Mouse (Mus musculus) limb, embryonic 15.5 days (tissue): Measurements from ENCODE around the gene Tk1. TPM values are rescaled to one million over a fixed set of nuclear protein-coding genes. Genes with fewer than 3 reads are reported as not detected.

Source experiments
- ATAC-seq: fragments of 200-750 bp; cut with Nextera tagmentation; 2 replicates; pipeline ENCODE4 v1.8.0; 2017; ENCODE audit warnings: low read depth, moderate TSS enrichment; ENCODE audit not compliant: insufficient number of reproducible peaks, low FRiP score, low TSS enrichment
- H3K27ac ChIP-seq: fragments of 300-500 bp; sonication (generic); 2 replicates; pipeline ENCODE4 v1.5.1; 2015; ENCODE audit warnings: moderate library complexity, mild to moderate bottlenecking, inconsistent platforms
- H3K27me3 ChIP-seq: fragments of 300-500 bp; sonication (generic); 2 replicates; pipeline ENCODE4 v1.6.1; 2015; ENCODE audit warnings: inconsistent platforms
- H3K36me3 ChIP-seq: fragments of 300-500 bp; sonication (generic); 2 replicates; pipeline ENCODE4 v1.6.1; 2015; ENCODE audit warnings: inconsistent platforms
- H3K4me1 ChIP-seq: fragments of 300-500 bp; sonication (generic); 2 replicates; pipeline ENCODE4 v1.6.1; 2015; ENCODE audit warnings: inconsistent platforms
- H3K4me2 ChIP-seq: fragments of 300-500 bp; sonication (generic); 2 replicates; pipeline ENCODE4 v1.6.1; 2015; ENCODE audit warnings: mild to moderate bottlenecking, inconsistent platforms
- H3K4me3 ChIP-seq: fragments of 300-500 bp; sonication (generic); 2 replicates; pipeline ENCODE4 v1.5.1; 2015; ENCODE audit warnings: mild to moderate bottlenecking, inconsistent platforms
- H3K9ac ChIP-seq: fragments of 300-500 bp; sonication (generic); 2 replicates; pipeline ENCODE4 v1.6.1; 2015; ENCODE audit warnings: inconsistent platforms
- H3K9me3 ChIP-seq: fragments of 300-500 bp; sonication (generic); 2 replicates; pipeline ENCODE4 v1.6.1; 2016; ENCODE audit warnings: inconsistent platforms
- WGBS: fragments of 180-500 bp; shearing (Covaris S2); methylation state at CpG from one replicate; pipeline ENCODE4 v1.1.7; 2015; 5-methylcytosine and 5-hydroxymethylcytosine counted together
- polyA plus RNA-seq: library from polyadenylated mRNA; unstranded; fragments of >200 nt; fragmentation: Nextera tagmentation; extraction: Ambion mirVana; gene quantifications from 2 replicates; pipeline ENCODE4 v1.2.1, GENCODE M21; 2015

The Tk1 gene
- polyA plus RNA-seq, 1 experiment from 2014 or later, result 119 TPM

GRCm38 (mm10) chr11:117782705-117783034 lies 43.2 kb downstream of the Tk1 start:
- Histone ChIP-seq H3K4me2 (peak overlapping the region; percentile 58), H3K4me1 (peaks cover 54% of the 10 kb centered on the region), H3K27ac (peak overlapping the region; percentile 51; the same call in 1 of the 2 replicates), H3K36me3 (peaks cover 5% of the 10 kb centered on the region), H3K9ac (no peak overlapping the region), H3K9me3 (no peaks in the 10 kb centered on the region), H3K4me3 (peak overlapping the region; percentile 29), H3K27me3 (peaks cover 10% of the 10 kb centered on the region; the same call in 1 of the 2 replicates)
- WGBS, result 61% methylated on average over 9 of the region's 9 CpGs
- no peak for ATAC-seq

- Histone ChIP-seq H3K9ac (no peak within 1 kb of the TSS; the same call in 1 of the 2 replicates), H3K27ac (peak within 1 kb of the TSS; percentile 83), H3K9me3 (no peaks in the 10 kb centered on the region), H3K27me3 (peaks cover 10% of the 10 kb centered on the region; the same call in 1 of the 2 replicates), H3K4me2 (peak within 1 kb of the TSS; percentile 93), H3K4me3 (peak within 1 kb of the TSS; percentile 46), H3K4me1 (peaks cover 54% of the 10 kb centered on the region), H3K36me3 (peaks cover 6% of the 10 kb centered on the region)
- 49% methylated on average over 24 of the region's 24 CpGs for WGBS
- ATAC-seq, result no peak
These were observed 43.7 kb downstream of the Tk1 start, which contains the start of the genes Tmc8 and Tmc6 for GRCm38 (mm10) chr11:117781993-117782704. Tmc8 (plus strand) TSS chr11:117782076. Tmc6 (minus strand) TSS chr11:117782198.

GRCm38 (mm10) chr11:117781199-117781821 lies 44.6 kb downstream of the Tk1 start:
- WGBS, result 15% methylated on average over 18 of the region's 18 CpGs
- peaks cover 54% of the 10 kb centered on the region for H3K4me1 ChIP-seq
- H3K27ac ChIP-seq, result peak overlapping the region; percentile 83
- H3K9ac ChIP-seq, result no peak overlapping the region
- no peaks in the 10 kb centered on the region for H3K9me3 ChIP-seq
- peaks cover 6% of the 10 kb centered on the region for H3K36me3 ChIP-seq
- H3K27me3 ChIP-seq, result peaks cover 10% of the 10 kb centered on the region; the same call in 1 of the 2 replicates
- H3K4me3 ChIP-seq, result peak overlapping the region; percentile 46
- ATAC-seq, result no peak
- H3K4me2 ChIP-seq, result peak overlapping the region; percentile 93

- ATAC-seq, result peak; percentile 78
- Histone ChIP-seq H3K27me3 (peaks cover 10% of the 10 kb centered on the region; the same call in 1 of the 2 replicates), H3K4me1 (peaks cover 54% of the 10 kb centered on the region), H3K4me3 (peak overlapping the region; percentile 46), H3K27ac (peak overlapping the region; percentile 83), H3K9me3 (no peaks in the 10 kb centered on the region), H3K36me3 (peaks cover 10% of the 10 kb centered on the region), H3K4me2 (peak overlapping the region; percentile 93), H3K9ac (peak overlapping the region; percentile 50)
- WGBS, result 1% methylated on average over 19 of the region's 19 CpGs
These were observed 45.2 kb downstream of the Tk1 start for GRCm38 (mm10) chr11:117780582-117781111.

GRCm38 (mm10) chr11:117780199-117780515 lies 45.7 kb downstream of the Tk1 start:
- Histone ChIP-seq H3K4me2 (peak overlapping the region; percentile 93), H3K4me1 (peaks cover 54% of the 10 kb centered on the region), H3K27me3 (peaks cover 10% of the 10 kb centered on the region; the same call in 1 of the 2 replicates), H3K4me3 (peak overlapping the region; percentile 46), H3K9ac (peak overlapping the region; percentile 50), H3K27ac (peak overlapping the region; percentile 83), H3K36me3 (peaks cover 15% of the 10 kb centered on the region), H3K9me3 (no peaks in the 10 kb centered on the region)
- peak; percentile 17 for ATAC-seq
- 2% methylated on average over 17 of the region's 17 CpGs for WGBS

GRCm38 (mm10) chr11:117779434-117780198 lies 46.3 kb downstream of the Tk1 start:
- peak overlapping the region; percentile 46 for H3K4me3 ChIP-seq
- peaks cover 21% of the 10 kb centered on the region for H3K36me3 ChIP-seq
- H3K27ac ChIP-seq, result peak overlapping the region; percentile 83
- 3% methylated on average over 38 of the region's 38 CpGs for WGBS
- H3K4me2 ChIP-seq, result peak overlapping the region; percentile 93
- peak; percentile 25; the same call in 1 of the 2 replicates for ATAC-seq
- H3K9me3 ChIP-seq, result no peaks in the 10 kb centered on the region
- peaks cover 54% of the 10 kb centered on the region for H3K4me1 ChIP-seq
- H3K9ac ChIP-seq, result peak overlapping the region; percentile 50
- H3K27me3 ChIP-seq, result peaks cover 10% of the 10 kb centered on the region; the same call in 1 of the 2 replicates

GRCm38 (mm10) chr11:117778851-117779433 lies 47.0 kb downstream of the Tk1 start:
- no peak for ATAC-seq

GRCm38 (mm10) chr11:117778031-117778430 lies 47.9 kb downstream of the Tk1 start:
- Histone ChIP-seq H3K27me3 (peaks cover 9% of the 10 kb centered on the region; the same call in 1 of the 2 replicates), H3K36me3 (peaks cover 34% of the 10 kb centered on the region), H3K4me2 (no peak overlapping the region), H3K9me3 (no peaks in the 10 kb centered on the region), H3K4me3 (no peak overlapping the region), H3K9ac (no peak overlapping the region), H3K27ac (no peak overlapping the region), H3K4me1 (peaks cover 47% of the 10 kb centered on the region)
- ATAC-seq, result no peak
- WGBS, result 90% methylated on average over 11 of the region's 11 CpGs

More at GRCm38 (mm10) chr11:117778851-117779433, 47.0 kb downstream of the Tk1 start:
- Histone ChIP-seq H3K4me3 (peak overlapping the region; percentile 46), H3K9me3 (no peaks in the 10 kb centered on the region), H3K4me1 (peaks cover 54% of the 10 kb centered on the region), H3K4me2 (peak overlapping the region; percentile 93), H3K27me3 (peaks cover 10% of the 10 kb centered on the region; the same call in 1 of the 2 replicates), H3K36me3 (peaks cover 26% of the 10 kb centered on the region), H3K27ac (peak overlapping the region; percentile 83), H3K9ac (no peak overlapping the region)
- WGBS, result 48% methylated on average over 12 of the region's 12 CpGs

GRCm38 (mm10) chr11:117777111-117777510 lies 48.8 kb downstream of the Tk1 start:
- WGBS, result 77% methylated on average over 5 of the region's 5 CpGs
- Histone ChIP-seq H3K27me3 (0 out of 2 replicates have a peak, but pooled peaks cover 4% of the 10 kb centered on the region), H3K36me3 (peaks cover 42% of the 10 kb centered on the region), H3K4me2 (no peak overlapping the region), H3K4me3 (no peak overlapping the region), H3K4me1 (peaks cover 43% of the 10 kb centered on the region), H3K9ac (no peak overlapping the region), H3K27ac (no peak overlapping the region), H3K9me3 (no peaks in the 10 kb centered on the region)
- ATAC-seq, result no peak

- 91% methylated on average over 14 of the region's 14 CpGs for WGBS
- no peak overlapping the region for H3K4me2 ChIP-seq
- no peak overlapping the region for H3K27ac ChIP-seq
- H3K36me3 ChIP-seq, result peaks cover 48% of the 10 kb centered on the region
- H3K27me3 ChIP-seq, result no peaks in the 10 kb centered on the region
- no peaks in the 10 kb centered on the region for H3K9me3 ChIP-seq
- peaks cover 34% of the 10 kb centered on the region for H3K4me1 ChIP-seq
- no peak overlapping the region for H3K4me3 ChIP-seq
- H3K9ac ChIP-seq, result no peak overlapping the region
- no peak for ATAC-seq
These were observed 49.7 kb downstream of the Tk1 start for GRCm38 (mm10) chr11:117776085-117776792.

- H3K27me3 ChIP-seq, result no peaks in the 10 kb centered on the region
- no peak overlapping the region for H3K9ac ChIP-seq
- H3K4me3 ChIP-seq, result no peak overlapping the region
- H3K4me1 ChIP-seq, result peaks cover 27% of the 10 kb centered on the region
- peaks cover 48% of the 10 kb centered on the region for H3K36me3 ChIP-seq
- H3K27ac ChIP-seq, result no peak overlapping the region
- 90% methylated on average over 11 of the region's 13 CpGs for WGBS
- no peaks in the 10 kb centered on the region for H3K9me3 ChIP-seq
- no peak for ATAC-seq
- no peak overlapping the region for H3K4me2 ChIP-seq
These were observed 50.4 kb downstream of the Tk1 start for GRCm38 (mm10) chr11:117775540-117775939.
